Mouse (Mus musculus): Measurements from ENCODE around the gene Pla2g16. TPM values are rescaled to one million over a fixed set of nuclear protein-coding genes. Genes with fewer than 3 reads are reported as not detected.

Pla2g16 gene
- polyA plus RNA-seq, 1 experiment from 2014 or later: 2.4 TPM

GRCm38 (mm10) chr19:7576180-7576579, 18.9 kb downstream of the Pla2g16 start:
- WGBS: 87% methylated on average over 1 of the region's 1 CpGs
- no peak overlapping the region for H3K9ac ChIP-seq (replicated peaks; ENCODE audit: low read depth, low read length)
- ATAC-seq (ENCODE audit: low read depth): no peak

GRCm38 (mm10) chr19:7577710-7578109, 20.5 kb downstream of the Pla2g16 start:
- H3K27me3 ChIP-seq (ENCODE audit: control insufficient read depth, insufficient read depth, low read length): no peaks in the 10 kb centered on the region
- H3K4me1 ChIP-seq (ENCODE audit: control insufficient read depth, insufficient read depth, low read length): no peaks in the 10 kb centered on the region
- H3K9me3 ChIP-seq (ENCODE audit: control insufficient read depth, low read length): no peaks in the 10 kb centered on the region
- H3K27ac ChIP-seq (ENCODE audit: low read depth, low read length): no peak overlapping the region
- no peaks in the 10 kb centered on the region for H3K36me3 ChIP-seq (ENCODE audit: control insufficient read depth, insufficient read depth, low read length)
- no peak overlapping the region for H3K9ac ChIP-seq (replicated peaks; ENCODE audit: low read depth, low read length)
- no peak overlapping the region for H3K4me3 ChIP-seq (ENCODE audit: low read depth, low read length)
- 84% methylated on average over 3 of the region's 3 CpGs for WGBS
- no peak overlapping the region for H3K4me2 ChIP-seq (ENCODE audit: low read depth, low read length)
- no peak for ATAC-seq (ENCODE audit: low read depth)

More at GRCm38 (mm10) chr19:7576180-7576579, 18.9 kb downstream of the Pla2g16 start:
- Histone ChIP-seq H3K27me3 (ENCODE audit: control insufficient read depth, insufficient read depth, low read length) (no peaks in the 10 kb centered on the region), H3K4me3 (ENCODE audit: low read depth, low read length) (no peak overlapping the region), H3K4me1 (ENCODE audit: control insufficient read depth, insufficient read depth, low read length) (no peaks in the 10 kb centered on the region), H3K4me2 (ENCODE audit: low read depth, low read length) (no peak overlapping the region), H3K36me3 (ENCODE audit: control insufficient read depth, insufficient read depth, low read length) (no peaks in the 10 kb centered on the region), H3K27ac (ENCODE audit: low read depth, low read length) (no peak overlapping the region), H3K9me3 (ENCODE audit: control insufficient read depth, low read length) (no peaks in the 10 kb centered on the region)

- Histone ChIP-seq H3K36me3 (ENCODE audit: control insufficient read depth, insufficient read depth, low read length) (no peaks in the 10 kb centered on the region), H3K9ac (replicated peaks; ENCODE audit: low read depth, low read length) (no peak overlapping the region), H3K27me3 (ENCODE audit: control insufficient read depth, insufficient read depth, low read length) (no peaks in the 10 kb centered on the region), H3K9me3 (ENCODE audit: control insufficient read depth, low read length) (no peaks in the 10 kb centered on the region), H3K4me3 (ENCODE audit: low read depth, low read length) (no peak overlapping the region), H3K4me1 (ENCODE audit: control insufficient read depth, insufficient read depth, low read length) (no peaks in the 10 kb centered on the region), H3K4me2 (ENCODE audit: low read depth, low read length) (no peak overlapping the region), H3K27ac (ENCODE audit: low read depth, low read length) (no peak overlapping the region)
- 72% methylated on average over 5 of the region's 5 CpGs for WGBS
- ATAC-seq (ENCODE audit: low read depth): no peak
Measured at GRCm38 (mm10) chr19:7581042-7581441, 23.8 kb downstream of the Pla2g16 start.

GRCm38 (mm10) chr19:7583101-7583500, 25.8 kb downstream of the Pla2g16 start:
- WGBS: 68% methylated on average over 7 of the region's 7 CpGs
- H3K4me2 ChIP-seq (ENCODE audit: low read depth, low read length): no peak overlapping the region
- H3K36me3 ChIP-seq (ENCODE audit: control insufficient read depth, insufficient read depth, low read length): no peaks in the 10 kb centered on the region
- H3K27me3 ChIP-seq (ENCODE audit: control insufficient read depth, insufficient read depth, low read length): no peaks in the 10 kb centered on the region
- H3K4me3 ChIP-seq (ENCODE audit: low read depth, low read length): no peak overlapping the region
- no peaks in the 10 kb centered on the region for H3K4me1 ChIP-seq (ENCODE audit: control insufficient read depth, insufficient read depth, low read length)
- no peaks in the 10 kb centered on the region for H3K9me3 ChIP-seq (ENCODE audit: control insufficient read depth, low read length)
- no peak for ATAC-seq (ENCODE audit: low read depth)
- H3K9ac ChIP-seq (replicated peaks; ENCODE audit: low read depth, low read length): no peak overlapping the region
- no peak overlapping the region for H3K27ac ChIP-seq (ENCODE audit: low read depth, low read length)

GRCm38 (mm10) chr19:7583599-7583998, 26.3 kb downstream of the Pla2g16 start:
- ATAC-seq (ENCODE audit: low read depth): no peak
- Histone ChIP-seq H3K4me1 (ENCODE audit: control insufficient read depth, insufficient read depth, low read length) (no peaks in the 10 kb centered on the region), H3K36me3 (ENCODE audit: control insufficient read depth, insufficient read depth, low read length) (no peaks in the 10 kb centered on the region), H3K9ac (replicated peaks; ENCODE audit: low read depth, low read length) (no peak overlapping the region), H3K9me3 (ENCODE audit: control insufficient read depth, low read length) (no peaks in the 10 kb centered on the region), H3K4me2 (ENCODE audit: low read depth, low read length) (no peak overlapping the region), H3K27me3 (ENCODE audit: control insufficient read depth, insufficient read depth, low read length) (no peaks in the 10 kb centered on the region), H3K27ac (ENCODE audit: low read depth, low read length) (no peak overlapping the region), H3K4me3 (ENCODE audit: low read depth, low read length) (no peak overlapping the region)
- 78% methylated on average over 3 of the region's 3 CpGs for WGBS

GRCm38 (mm10) chr19:7585279-7585678, 28.0 kb downstream of the Pla2g16 start:
- no peak overlapping the region for H3K4me3 ChIP-seq (ENCODE audit: low read depth, low read length)
- H3K27me3 ChIP-seq (ENCODE audit: control insufficient read depth, insufficient read depth, low read length): no peaks in the 10 kb centered on the region
- 90% methylated on average over 8 of the region's 8 CpGs for WGBS
- H3K4me1 ChIP-seq (ENCODE audit: control insufficient read depth, insufficient read depth, low read length): no peaks in the 10 kb centered on the region
- H3K9me3 ChIP-seq (ENCODE audit: control insufficient read depth, low read length): no peaks in the 10 kb centered on the region
- H3K27ac ChIP-seq (ENCODE audit: low read depth, low read length): no peak overlapping the region
- H3K36me3 ChIP-seq (ENCODE audit: control insufficient read depth, insufficient read depth, low read length): no peaks in the 10 kb centered on the region
- H3K9ac ChIP-seq (replicated peaks; ENCODE audit: low read depth, low read length): no peak overlapping the region
- no peak for ATAC-seq (ENCODE audit: low read depth)
- H3K4me2 ChIP-seq (ENCODE audit: low read depth, low read length): no peak overlapping the region

- Histone ChIP-seq H3K4me1 (ENCODE audit: control insufficient read depth, insufficient read depth, low read length) (no peaks in the 10 kb centered on the region), H3K27ac (ENCODE audit: low read depth, low read length) (no peak overlapping the region), H3K36me3 (ENCODE audit: control insufficient read depth, insufficient read depth, low read length) (no peaks in the 10 kb centered on the region), H3K4me2 (ENCODE audit: low read depth, low read length) (no peak overlapping the region), H3K9ac (replicated peaks; ENCODE audit: low read depth, low read length) (no peak overlapping the region), H3K27me3 (ENCODE audit: control insufficient read depth, insufficient read depth, low read length) (no peaks in the 10 kb centered on the region), H3K9me3 (ENCODE audit: control insufficient read depth, low read length) (no peaks in the 10 kb centered on the region), H3K4me3 (ENCODE audit: low read depth, low read length) (no peak overlapping the region)
- ATAC-seq (ENCODE audit: low read depth): no peak
- WGBS: 97% methylated on average over 6 of the region's 6 CpGs
Measured at GRCm38 (mm10) chr19:7585764-7586163, 28.5 kb downstream of the Pla2g16 start.

GRCm38 (mm10) chr19:7590795-7591194, 33.5 kb downstream of the Pla2g16 start:
- Histone ChIP-seq H3K4me2 (ENCODE audit: low read depth, low read length) (no peak overlapping the region), H3K9ac (replicated peaks; ENCODE audit: low read depth, low read length) (no peak overlapping the region), H3K4me3 (ENCODE audit: low read depth, low read length) (no peak overlapping the region), H3K27ac (ENCODE audit: low read depth, low read length) (no peak overlapping the region), H3K27me3 (ENCODE audit: control insufficient read depth, insufficient read depth, low read length) (no peaks in the 10 kb centered on the region), H3K36me3 (ENCODE audit: control insufficient read depth, insufficient read depth, low read length) (no peaks in the 10 kb centered on the region), H3K9me3 (ENCODE audit: control insufficient read depth, low read length) (no peaks in the 10 kb centered on the region), H3K4me1 (ENCODE audit: control insufficient read depth, insufficient read depth, low read length) (no peaks in the 10 kb centered on the region)
- ATAC-seq (ENCODE audit: low read depth): no peak

GRCm38 (mm10) chr19:7592018-7592417, 34.8 kb downstream of the Pla2g16 start:
- H3K4me3 ChIP-seq (ENCODE audit: low read depth, low read length): no peak overlapping the region
- no peaks in the 10 kb centered on the region for H3K36me3 ChIP-seq (ENCODE audit: control insufficient read depth, insufficient read depth, low read length)
- WGBS: 67% methylated on average over 3 of the region's 3 CpGs
- no peaks in the 10 kb centered on the region for H3K27me3 ChIP-seq (ENCODE audit: control insufficient read depth, insufficient read depth, low read length)
- ATAC-seq (ENCODE audit: low read depth): no peak
- no peak overlapping the region for H3K4me2 ChIP-seq (ENCODE audit: low read depth, low read length)
- no peaks in the 10 kb centered on the region for H3K9me3 ChIP-seq (ENCODE audit: control insufficient read depth, low read length)
- no peak overlapping the region for H3K9ac ChIP-seq (replicated peaks; ENCODE audit: low read depth, low read length)
- H3K27ac ChIP-seq (ENCODE audit: low read depth, low read length): no peak overlapping the region
- no peaks in the 10 kb centered on the region for H3K4me1 ChIP-seq (ENCODE audit: control insufficient read depth, insufficient read depth, low read length)

GRCm38 (mm10) chr19:7595534-7595933, 38.3 kb downstream of the Pla2g16 start:
- Histone ChIP-seq H3K36me3 (ENCODE audit: control insufficient read depth, insufficient read depth, low read length) (no peaks in the 10 kb centered on the region), H3K4me2 (ENCODE audit: low read depth, low read length) (no peak overlapping the region), H3K9me3 (ENCODE audit: control insufficient read depth, low read length) (no peaks in the 10 kb centered on the region), H3K27me3 (ENCODE audit: control insufficient read depth, insufficient read depth, low read length) (no peaks in the 10 kb centered on the region), H3K9ac (replicated peaks; ENCODE audit: low read depth, low read length) (no peak overlapping the region), H3K27ac (ENCODE audit: low read depth, low read length) (no peak overlapping the region), H3K4me3 (ENCODE audit: low read depth, low read length) (no peak overlapping the region), H3K4me1 (ENCODE audit: control insufficient read depth, insufficient read depth, low read length) (no peaks in the 10 kb centered on the region)
- 14% methylated on average over 2 of the region's 2 CpGs for WGBS
- no peak for ATAC-seq (ENCODE audit: low read depth)
